Mouse (Mus musculus) stomach, embryonic 14.5 days (tissue): ENCODE measurements at regions not wholly inside any gene's neighbourhood (a gene's known extent, or its start where the extent isn't known, plus 50 kb on each side); places are given as distances from the start of the nearest gene placed in this dataset.
A peak's percentile ranks its signal among the peaks of the same experiment; 100 is the strongest.

Experiments used
- ATAC-seq: fragments of 200-750 bp; cut with Nextera tagmentation; 2 replicates; pipeline ENCODE4 v1.8.0; 2017; ENCODE audit warnings: low read depth, moderate TSS enrichment; ENCODE audit not compliant: insufficient number of reproducible peaks, insufficient read depth, low FRiP score
- H3K27ac ChIP-seq: fragments of 300-500 bp; sonication (generic); 2 replicates; pipeline ENCODE4 v1.5.1; 2014; ENCODE audit warnings: mild to moderate bottlenecking, low read length, moderate library complexity, mixed read lengths
- H3K27me3 ChIP-seq: fragments of 300-500 bp; sonication (generic); 2 replicates; pipeline ENCODE4 v1.6.1; 2014; ENCODE audit warnings: low read length, control low read depth, mixed read lengths; ENCODE audit not compliant: control insufficient read depth, insufficient read depth
- H3K36me3 ChIP-seq: fragments of 300-500 bp; sonication (generic); 2 replicates; pipeline ENCODE4 v1.6.1; 2014; ENCODE audit warnings: mild to moderate bottlenecking, control low read depth, low read length, moderate library complexity, mixed read lengths; ENCODE audit not compliant: control insufficient read depth, insufficient read depth
- H3K4me1 ChIP-seq: fragments of 300-500 bp; sonication (generic); 2 replicates; pipeline ENCODE4 v1.6.1; 2014; ENCODE audit warnings: low read length, control low read depth, mixed read lengths; ENCODE audit not compliant: control insufficient read depth, insufficient read depth
- H3K4me2 ChIP-seq: fragments of 300-500 bp; sonication (generic); replicated peaks from 2 replicates; pipeline ENCODE4 v1.6.1; 2014; ENCODE audit warnings: low read depth, low read length, control low read depth
- H3K4me3 ChIP-seq: fragments of 300-500 bp; sonication (generic); 2 replicates; pipeline ENCODE4 v1.5.1; 2014; ENCODE audit warnings: low read depth, low read length, control low read depth
- H3K9ac ChIP-seq: fragments of 300-500 bp; sonication (generic); replicated peaks from 2 replicates; pipeline ENCODE4 v1.6.1; 2014; ENCODE audit warnings: low read depth, mild to moderate bottlenecking, control low read depth, low read length, moderate library complexity, mixed read lengths
- H3K9me3 ChIP-seq: fragments of 300-500 bp; sonication (generic); 2 replicates; pipeline ENCODE4 v1.6.1; 2016; ENCODE audit warnings: low read depth, low read length, control low read depth; ENCODE audit not compliant: control insufficient read depth
- WGBS: fragments of 180-500 bp; shearing (Covaris S2); extraction: QIAGEN DNeasy Blood & Tissue Kit; methylation state at CpG from one replicate; pipeline ENCODE4 v1.1.7; 2014; 5-methylcytosine and 5-hydroxymethylcytosine counted together

GRCm38 (mm10) chr9:111918275-111918940, 228.3 kb upstream of the Stac start:
- 16% methylated on average over 16 of the region's 16 CpGs for WGBS

GRCm38 (mm10) chr9:111916684-111917535, 226.8 kb upstream of the Stac start:
- 31% methylated on average over 17 of the region's 17 CpGs for whole genome bisulfite sequencing
- no peak overlapping the region for H3K4me3 ChIP-seq
- no peak overlapping the region for H3K9ac ChIP-seq
- ATAC-seq: 0 out of 2 replicates have a peak, but pooled peaks have one; percentile 33
- H3K36me3 ChIP-seq: no peaks in the 10 kb centered on the region
- no peaks in the 10 kb centered on the region for H3K9me3 ChIP-seq
- H3K4me2 ChIP-seq: no peak overlapping the region
- H3K27me3 ChIP-seq: no peaks in the 10 kb centered on the region
- no peak overlapping the region for H3K27ac ChIP-seq
- H3K4me1 ChIP-seq: no peaks in the 10 kb centered on the region

More at GRCm38 (mm10) chr9:111918275-111918940, 228.3 kb upstream of the Stac start:
- no peaks in the 10 kb centered on the region for H3K4me1 ChIP-seq
- no peaks in the 10 kb centered on the region for H3K27me3 ChIP-seq
- peak; percentile 69; the same call in 1 of the 2 replicates for ATAC-seq
- H3K9ac ChIP-seq: no peak overlapping the region
- H3K9me3 ChIP-seq: no peaks in the 10 kb centered on the region
- no peak overlapping the region for H3K4me2 ChIP-seq
- H3K36me3 ChIP-seq: no peaks in the 10 kb centered on the region
- H3K4me3 ChIP-seq: no peak overlapping the region
- no peak overlapping the region for H3K27ac ChIP-seq

GRCm38 (mm10) chr9:111908806-111909205, 218.7 kb upstream of the Stac start:
- H3K9me3 ChIP-seq: no peaks in the 10 kb centered on the region
- H3K4me1 ChIP-seq: no peaks in the 10 kb centered on the region
- H3K4me3 ChIP-seq: no peak overlapping the region
- ATAC-seq: no peak
- H3K36me3 ChIP-seq: no peaks in the 10 kb centered on the region
- WGBS: 69% methylated on average over 4 of the region's 4 CpGs
- no peaks in the 10 kb centered on the region for H3K27me3 ChIP-seq
- no peak overlapping the region for H3K27ac ChIP-seq
- no peak overlapping the region for H3K4me2 ChIP-seq
- H3K9ac ChIP-seq: no peak overlapping the region

GRCm38 (mm10) chr9:111900196-111900595, 210.0 kb upstream of the Stac start:
- no peaks in the 10 kb centered on the region for H3K4me1 ChIP-seq
- H3K4me2 ChIP-seq: no peak overlapping the region
- no peak for ATAC-seq
- no peaks in the 10 kb centered on the region for H3K9me3 ChIP-seq
- H3K27me3 ChIP-seq: no peaks in the 10 kb centered on the region
- no peaks in the 10 kb centered on the region for H3K36me3 ChIP-seq
- no peak overlapping the region for H3K27ac ChIP-seq
- H3K9ac ChIP-seq: no peak overlapping the region
- no peak overlapping the region for H3K4me3 ChIP-seq

- H3K27me3 ChIP-seq: no peaks in the 10 kb centered on the region
- no peak overlapping the region for H3K4me2 ChIP-seq
- no peaks in the 10 kb centered on the region for H3K9me3 ChIP-seq
- H3K36me3 ChIP-seq: no peaks in the 10 kb centered on the region
- no peaks in the 10 kb centered on the region for H3K4me1 ChIP-seq
- no peak for ATAC-seq
- no peak overlapping the region for H3K4me3 ChIP-seq
- H3K9ac ChIP-seq: no peak overlapping the region
- WGBS: 78% methylated on average over 5 of the region's 5 CpGs
- no peak overlapping the region for H3K27ac ChIP-seq
Observed at GRCm38 (mm10) chr9:111897626-111898025, 207.5 kb upstream of the Stac start.

- Histone ChIP-seq H3K9ac (no peak overlapping the region), H3K4me1 (no peaks in the 10 kb centered on the region), H3K4me2 (no peak overlapping the region), H3K36me3 (no peaks in the 10 kb centered on the region), H3K27me3 (no peaks in the 10 kb centered on the region), H3K27ac (no peak overlapping the region), H3K9me3 (no peaks in the 10 kb centered on the region), H3K4me3 (no peak overlapping the region)
- ATAC-seq: no peak
- WGBS: 58% methylated on average over 2 of the region's 2 CpGs
Observed at GRCm38 (mm10) chr9:111879710-111880109, 189.6 kb upstream of the Stac start.

GRCm38 (mm10) chr9:111876846-111877245, 186.7 kb upstream of the Stac start:
- Histone ChIP-seq H3K9ac (no peak overlapping the region), H3K27me3 (no peaks in the 10 kb centered on the region), H3K4me3 (no peak overlapping the region), H3K4me2 (no peak overlapping the region), H3K4me1 (no peaks in the 10 kb centered on the region), H3K27ac (no peak overlapping the region), H3K9me3 (no peaks in the 10 kb centered on the region), H3K36me3 (no peaks in the 10 kb centered on the region)
- WGBS: 86% methylated on average over 5 of the region's 5 CpGs
- no peak for ATAC-seq

GRCm38 (mm10) chr9:111870466-111870865, 180.3 kb upstream of the Stac start:
- Histone ChIP-seq H3K36me3 (no peaks in the 10 kb centered on the region), H3K27ac (no peak overlapping the region), H3K9me3 (no peaks in the 10 kb centered on the region), H3K27me3 (no peaks in the 10 kb centered on the region), H3K4me1 (no peaks in the 10 kb centered on the region), H3K4me3 (no peak overlapping the region), H3K4me2 (no peak overlapping the region), H3K9ac (no peak overlapping the region)
- WGBS: 84% methylated on average over 7 of the region's 7 CpGs
- no peak for ATAC-seq
